Mouse (Mus musculus): ENCODE results near the gene Fhl3.

DNA sequence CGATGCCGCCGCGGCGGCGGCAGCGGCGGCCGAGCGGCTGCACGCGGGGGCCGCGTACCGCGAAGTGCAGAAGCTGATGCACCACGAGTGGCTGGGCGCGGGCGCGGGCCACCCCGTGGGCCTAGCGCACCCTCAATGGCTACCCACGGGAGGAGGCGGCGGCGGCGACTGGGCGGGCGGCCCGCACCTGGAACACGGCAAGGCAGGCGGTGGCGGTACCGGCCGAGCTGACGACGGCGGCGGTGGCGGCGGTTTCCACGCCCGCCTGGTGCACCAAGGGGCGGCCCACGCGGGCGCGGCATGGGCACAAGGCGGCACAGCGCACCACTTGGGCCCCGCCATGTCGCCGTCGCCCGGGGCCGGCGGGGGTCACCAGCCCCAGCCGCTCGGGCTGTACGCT, 42.7 kb upstream of the Fhl3 start:
- TF ChIP-seq ZC3H11A (IDR thresholded peaks at IDR 0.05; ENCODE audit: borderline replicate concordance, low read depth, low read length) (no peak), ZNF384 (IDR thresholded peaks at IDR 0.05; ENCODE audit: low read depth, low read length) (no peak), HCFC1 (IDR thresholded peaks at IDR 0.05; ENCODE audit: borderline replicate concordance, insufficient read depth, low read length) (no peak)
